Mouse (Mus musculus): ENCODE results near the gene Tbc1d1. TPM values are rescaled to one million over a fixed set of nuclear protein-coding genes. Genes with fewer than 3 reads are reported as not detected.

Gene Tbc1d1
- polyA plus RNA-seq, 1 experiment from 2014 or later: 59.4 TPM

GRCm38 (mm10) chr5:64391346-64391745 is 235.2 kb downstream of the Tbc1d1 start:
- TF ChIP-seq CTCF (IDR thresholded peaks at IDR 0.05; ENCODE audit: low read depth): no peak
- Histone ChIP-seq H3K4me1 (replicated peaks; ENCODE audit: control insufficient read depth, insufficient read depth, low read length) (peaks cover 26% of the 10 kb centered on the region), H3K36me3 (ENCODE audit: control insufficient read depth, insufficient read depth) (no peaks in the 10 kb centered on the region), H3K27ac (ENCODE audit: low read depth, low read length) (no peak overlapping the region), H3K27me3 (replicated peaks; ENCODE audit: control insufficient read depth, insufficient read depth, low read length) (no peaks in the 10 kb centered on the region), H3K9ac (ENCODE audit: low read depth, low read length) (no peak overlapping the region), H3K9me3 (ENCODE audit: control insufficient read depth) (no peaks in the 10 kb centered on the region), H3K4me3 (ENCODE audit: low read depth, low read length) (no peak overlapping the region), H3K4me2 (replicated peaks; ENCODE audit: low read depth) (no peak overlapping the region)
- peak; percentile 44; the same call in 1 of the 2 replicates for ATAC-seq
- WGBS: 18% methylated on average over 4 of the region's 4 CpGs

DNA sequence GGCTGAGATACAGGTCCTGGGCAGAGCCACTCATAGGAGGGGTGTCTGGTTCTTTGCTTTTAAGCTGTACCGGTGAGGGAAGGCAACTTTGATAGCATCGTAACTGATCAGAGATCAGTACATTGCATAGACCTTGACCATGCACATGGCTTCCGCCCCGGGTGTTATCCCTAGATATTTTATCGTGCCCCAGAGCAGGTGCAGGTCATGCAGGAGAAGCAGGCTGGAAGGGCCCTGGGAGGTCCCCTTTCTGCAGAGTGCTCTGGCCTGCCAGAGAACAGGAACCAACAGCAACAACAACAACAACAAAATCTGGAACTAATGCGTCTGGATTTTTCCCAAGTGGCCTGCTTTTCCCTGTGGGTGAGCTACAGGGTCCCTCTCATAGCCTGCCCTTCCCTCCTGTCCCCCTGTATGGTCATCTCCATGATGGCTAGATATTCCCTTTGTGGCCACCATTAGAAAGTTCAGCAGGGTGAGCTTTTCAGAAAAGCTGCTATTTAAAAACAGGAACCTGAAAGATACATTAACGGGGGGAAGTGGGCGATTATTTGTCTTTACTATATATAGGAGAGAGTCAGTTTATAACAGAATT is 236.4 kb downstream of the Tbc1d1 start:
- H3K27me3 ChIP-seq (replicated peaks; ENCODE audit: control insufficient read depth, insufficient read depth, low read length): no peaks in the 10 kb centered on the region
- no peak overlapping the region for H3K27ac ChIP-seq (ENCODE audit: low read depth, low read length)
- no peak overlapping the region for H3K4me2 ChIP-seq (replicated peaks; ENCODE audit: low read depth)
- no peak overlapping the region for H3K9ac ChIP-seq (ENCODE audit: low read depth, low read length)
- H3K9me3 ChIP-seq (ENCODE audit: control insufficient read depth): no peaks in the 10 kb centered on the region
- TF ChIP-seq CTCF (IDR thresholded peaks at IDR 0.05; ENCODE audit: low read depth): no peak
- peaks cover 26% of the 10 kb centered on the region for H3K4me1 ChIP-seq (replicated peaks; ENCODE audit: control insufficient read depth, insufficient read depth, low read length)
- no peak overlapping the region for H3K4me3 ChIP-seq (ENCODE audit: low read depth, low read length)
- 65% methylated on average over 8 of the region's 8 CpGs for WGBS
- ATAC-seq: no peak
- no peaks in the 10 kb centered on the region for H3K36me3 ChIP-seq (ENCODE audit: control insufficient read depth, insufficient read depth)

DNA sequence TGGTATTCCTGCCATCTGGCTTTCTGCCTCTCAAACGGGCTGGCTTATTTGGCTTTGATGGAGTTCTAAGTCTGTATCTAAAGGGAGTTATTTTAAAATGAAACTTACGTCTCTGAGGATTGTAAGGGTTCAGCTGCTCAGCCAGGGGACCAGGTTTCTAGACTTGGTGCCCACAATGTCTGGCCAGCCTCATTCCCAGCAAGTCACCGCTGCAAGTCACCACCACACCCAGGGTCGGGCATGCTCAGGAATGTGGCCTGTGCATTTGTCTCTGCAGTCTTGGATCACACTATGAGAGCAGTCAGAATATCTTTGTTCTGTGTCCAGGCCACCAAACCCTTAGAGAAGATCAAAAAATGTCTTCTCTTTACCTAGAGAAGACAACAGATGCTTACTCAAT is 237.4 kb downstream of the Tbc1d1 start:
- no peaks in the 10 kb centered on the region for H3K36me3 ChIP-seq (ENCODE audit: control insufficient read depth, insufficient read depth)
- no peaks in the 10 kb centered on the region for H3K27me3 ChIP-seq (replicated peaks; ENCODE audit: control insufficient read depth, insufficient read depth, low read length)
- H3K9me3 ChIP-seq (ENCODE audit: control insufficient read depth): no peaks in the 10 kb centered on the region
- no peak overlapping the region for H3K27ac ChIP-seq (ENCODE audit: low read depth, low read length)
- no peak overlapping the region for H3K4me2 ChIP-seq (replicated peaks; ENCODE audit: low read depth)
- ATAC-seq: no peak
- peaks cover 26% of the 10 kb centered on the region for H3K4me1 ChIP-seq (replicated peaks; ENCODE audit: control insufficient read depth, insufficient read depth, low read length)
- no peak for TF ChIP-seq CTCF (IDR thresholded peaks at IDR 0.05; ENCODE audit: low read depth)
- WGBS: 78% methylated on average over 4 of the region's 4 CpGs
- no peak overlapping the region for H3K4me3 ChIP-seq (ENCODE audit: low read depth, low read length)
- no peak overlapping the region for H3K9ac ChIP-seq (ENCODE audit: low read depth, low read length)

GRCm38 (mm10) chr5:64398155-64398554 is 242.1 kb downstream of the Tbc1d1 start:
- Histone ChIP-seq H3K4me3 (ENCODE audit: low read depth, low read length) (no peak overlapping the region), H3K9me3 (ENCODE audit: control insufficient read depth) (no peaks in the 10 kb centered on the region), H3K27ac (ENCODE audit: low read depth, low read length) (no peak overlapping the region), H3K27me3 (replicated peaks; ENCODE audit: control insufficient read depth, insufficient read depth, low read length) (no peaks in the 10 kb centered on the region), H3K4me2 (replicated peaks; ENCODE audit: low read depth) (no peak overlapping the region), H3K4me1 (replicated peaks; ENCODE audit: control insufficient read depth, insufficient read depth, low read length) (no peaks in the 10 kb centered on the region), H3K9ac (ENCODE audit: low read depth, low read length) (no peak overlapping the region), H3K36me3 (ENCODE audit: control insufficient read depth, insufficient read depth) (no peaks in the 10 kb centered on the region)
- no peak for ATAC-seq
- 78% methylated on average over 13 of the region's 13 CpGs for WGBS
- no peak for TF ChIP-seq CTCF (IDR thresholded peaks at IDR 0.05; ENCODE audit: low read depth)

GRCm38 (mm10) chr5:64400742-64401141 is 244.6 kb downstream of the Tbc1d1 start:
- H3K9ac ChIP-seq (ENCODE audit: low read depth, low read length): no peak overlapping the region
- no peak overlapping the region for H3K4me3 ChIP-seq (ENCODE audit: low read depth, low read length)
- H3K9me3 ChIP-seq (ENCODE audit: control insufficient read depth): no peaks in the 10 kb centered on the region
- no peaks in the 10 kb centered on the region for H3K4me1 ChIP-seq (replicated peaks; ENCODE audit: control insufficient read depth, insufficient read depth, low read length)
- no peak overlapping the region for H3K27ac ChIP-seq (ENCODE audit: low read depth, low read length)
- 94% methylated on average over 4 of the region's 4 CpGs for WGBS
- no peak overlapping the region for H3K4me2 ChIP-seq (replicated peaks; ENCODE audit: low read depth)
- H3K27me3 ChIP-seq (replicated peaks; ENCODE audit: control insufficient read depth, insufficient read depth, low read length): no peaks in the 10 kb centered on the region
- no peaks in the 10 kb centered on the region for H3K36me3 ChIP-seq (ENCODE audit: control insufficient read depth, insufficient read depth)
- no peak for ATAC-seq
- TF ChIP-seq CTCF (IDR thresholded peaks at IDR 0.05; ENCODE audit: low read depth): no peak

Small RNA genes lying within 50 kb of the gene (microRNA-seq; reads per million reads assigned to microRNA genes)
- not detected for gene Gm22395

Other genes with a start within 250 kb of the Tbc1d1 start
- gene Rell1, start 187.4 kb upstream of the Tbc1d1 start, polyA plus RNA-seq (2015; fragmentation: Nextera tagmentation; extraction: Ambion mirVana): 11.2 and 11.5 TPM in 2 replicates
- 30.1 and 36.3 TPM in 2 replicates for gene Pgm2, start 63.4 kb upstream of the Tbc1d1 start, polyA plus RNA-seq (2015; fragmentation: Nextera tagmentation; extraction: Ambion mirVana)

Measured in intestine, postnatal 0 days (tissue).